Comparison of ENCODE assay signal across 20 mouse cellular contexts in the genomic region with DNA sequence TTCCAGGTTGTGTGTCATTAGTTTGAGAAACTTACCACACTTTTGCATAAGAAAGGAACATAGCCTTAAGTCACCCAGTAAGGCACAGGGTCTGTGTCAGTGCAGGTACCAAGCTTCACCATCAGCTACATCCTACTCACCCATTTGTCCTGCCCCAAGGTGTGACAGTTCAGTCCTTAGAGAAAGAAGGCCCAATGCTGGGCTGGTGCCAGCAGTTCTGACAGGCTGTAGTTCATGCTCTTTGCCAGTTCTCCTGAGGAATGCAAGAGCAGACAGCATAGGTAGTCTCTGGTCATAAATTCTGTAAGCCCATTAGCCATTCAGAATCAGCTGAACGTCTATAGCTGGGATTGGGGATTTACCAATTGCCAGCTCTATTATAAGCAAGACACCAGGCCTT. TPM values are rescaled to one million over a fixed set of nuclear protein-coding genes. Genes with fewer than 3 reads are reported as not detected.
"Had no signal": no experiment of that assay in that cellular context is flagged by ENCODE, and none has a peak within 500 bp of the region (broad histone marks: within the 10 kb centered on the region; RNA-seq: fewer than 3 reads in every experiment).

No protein-coding gene starts in this region.

- H3K4me2 ChIP-seq: lung, embryonic 14.5 days; midbrain, embryonic 12.5 days; neural tube, embryonic 12.5 days had no signal

- H3K4me1 ChIP-seq: midbrain, embryonic 10.5 days; midbrain, embryonic 12.5 days; neural tube, embryonic 12.5 days had no signal

- H3K9me3 ChIP-seq: midbrain, embryonic 10.5 days; midbrain, embryonic 12.5 days; neural tube, embryonic 12.5 days had no signal

- H3K4me3 ChIP-seq: midbrain, embryonic 10.5 days; midbrain, embryonic 12.5 days; neural tube, embryonic 12.5 days had no signal

- H3K9ac ChIP-seq: lung, embryonic 14.5 days; midbrain, embryonic 12.5 days; neural tube, embryonic 12.5 days had no signal

- H3K27ac ChIP-seq: midbrain, embryonic 10.5 days; midbrain, embryonic 12.5 days; neural tube, embryonic 12.5 days had no signal

- H3K36me3 ChIP-seq: midbrain, embryonic 10.5 days; midbrain, embryonic 12.5 days; neural tube, embryonic 12.5 days had no signal

- ATAC-seq: midbrain, embryonic 16.5 days had no signal

- H3K27me3 ChIP-seq: midbrain, embryonic 12.5 days; neural tube, embryonic 12.5 days had no signal

- DNase-seq: lung, adult 18-20 months; lung, embryonic 14.5 days; lung, postnatal 10 days; lung, postnatal 4 days; midbrain, embryonic 14.5 days; retina, postnatal 1 day; right cerebral cortex, adult 18-20 months; right cerebral cortex, postnatal 25 days; right cerebral cortex, postnatal 4 days; spleen, adult 18-20 months; thymus, adult 18-20 months; thymus, postnatal 14 days; thymus, postnatal 36 days had no signal

RNA-seq across cellular contexts. Expression of gene Frzb, which starts 28.4 kb away (rescaled TPM):
- total RNA-seq: megakaryocyte, adult 5-6 weeks; megakaryocyte-erythroid progenitor cell, adult 5-6 weeks; neutrophil, adult 5-6 weeks had no signal
